16 mouse cellular contexts compared by ENCODE assay signal in genomic region chr15:20639155-20639554, GRCm38 (mm10). TPM values are rescaled to one million over a fixed set of nuclear protein-coding genes. Genes with fewer than 3 reads are reported as not detected.
"Had no signal": no experiment of that assay in that cellular context is flagged by ENCODE, and none has a peak within 500 bp of the region (broad histone marks: within the 10 kb centered on the region; RNA-seq: fewer than 3 reads in every experiment).

No protein-coding gene starts in this region.

- H3K9me3 ChIP-seq: liver, embryonic 15.5 days had no signal

- ATAC-seq: lung, postnatal 0 days had no signal

- H3K27ac ChIP-seq: kidney, postnatal 0 days; layer of hippocampus, adult 2 months; liver, embryonic 15.5 days had no signal

- H3K4me2 ChIP-seq: liver, embryonic 11.5 days; liver, embryonic 15.5 days had no signal

- DNase-seq: kidney, adult 11 months; kidney, adult 9 months; kidney, postnatal 36 days; left cerebral cortex, postnatal 4 days; lung, adult 2 months; lung, postnatal 36 days; retina, postnatal 1 day; right cerebral cortex, postnatal 4 days; spleen, adult 18-20 months; thymus, adult 18-20 months; thymus, postnatal 25 days had no signal

- H3K4me3 ChIP-seq: layer of hippocampus, adult 2 months; liver, embryonic 15.5 days had no signal

- H3K36me3 ChIP-seq: liver, embryonic 15.5 days had no signal

- H3K9ac ChIP-seq: liver, embryonic 15.5 days had no signal

- H3K4me1 ChIP-seq: liver, embryonic 15.5 days had no signal

- H3K27me3 ChIP-seq: liver, embryonic 15.5 days had no signal

RNA-seq across cellular contexts. Expression of gene Acot10, which starts 27.4 kb away (rescaled TPM):
- polyA plus RNA-seq: liver, embryonic 11.5 days; liver, embryonic 15.5 days; lung, adult 2 months had no signal
